Mouse (Mus musculus): ENCODE measurements around the gene Stk33. TPM values are rescaled to one million over a fixed set of nuclear protein-coding genes. Genes with fewer than 3 reads are reported as not detected.

Stk33 gene
- polyA plus RNA-seq, 1 experiment from 2014 or later: 8.8 TPM

Other genes with a start within 250 kb of the Stk33 start
- 0.91 and 1.4 TPM in 2 replicates for gene Trim66, start 69.1 kb upstream of the Stk33 start, polyA plus RNA-seq (2015; fragmentation: Nextera tagmentation; extraction: Ambion mirVana)
- 76.0 and 80.8 TPM in 2 replicates for gene Rpl27a, start 80.1 kb upstream of the Stk33 start, polyA plus RNA-seq (2015; fragmentation: Nextera tagmentation; extraction: Ambion mirVana)

All from hindbrain, embryonic 16.5 days (tissue).